Mouse (Mus musculus) embryonic facial prominence, embryonic 15.5 days (tissue): ENCODE measurements around the gene Nasp. TPM values are rescaled to one million over a fixed set of nuclear protein-coding genes. Genes with fewer than 3 reads are reported as not detected.

ENCODE experiments used
- ATAC-seq: fragments of 200-750 bp; cut with Nextera tagmentation; 2 replicates; pipeline ENCODE4 v1.8.0; 2017; ENCODE audit warnings: low read depth, moderate TSS enrichment; ENCODE audit not compliant: insufficient number of reproducible peaks, low FRiP score, low TSS enrichment
- H3K27ac ChIP-seq: fragments of 300-500 bp; sonication (generic); replicated peaks from 2 replicates; pipeline ENCODE4 v1.5.1; 2015; ENCODE audit warnings: mild to moderate bottlenecking, inconsistent platforms
- H3K27me3 ChIP-seq: fragments of 300-500 bp; sonication (generic); 2 replicates; pipeline ENCODE4 v1.6.1; 2015; ENCODE audit warnings: inconsistent platforms
- H3K36me3 ChIP-seq: fragments of 300-500 bp; sonication (generic); 2 replicates; pipeline ENCODE4 v1.6.1; 2015; ENCODE audit warnings: mild to moderate bottlenecking, inconsistent platforms
- H3K4me1 ChIP-seq: fragments of 300-500 bp; sonication (generic); 2 replicates; pipeline ENCODE4 v1.6.1; 2015; ENCODE audit warnings: inconsistent platforms
- H3K4me2 ChIP-seq: fragments of 300-500 bp; sonication (generic); replicated peaks from 2 replicates; pipeline ENCODE4 v1.6.1; 2015; ENCODE audit warnings: mild to moderate bottlenecking, inconsistent platforms
- H3K4me3 ChIP-seq: fragments of 300-500 bp; sonication (generic); replicated peaks from 2 replicates; pipeline ENCODE4 v1.5.1; 2015; ENCODE audit warnings: mild to moderate bottlenecking, inconsistent platforms
- H3K9ac ChIP-seq: fragments of 300-500 bp; sonication (generic); 2 replicates; pipeline ENCODE4 v1.6.1; 2015; ENCODE audit warnings: inconsistent platforms
- H3K9me3 ChIP-seq: fragments of 300-500 bp; sonication (generic); replicated peaks from 2 replicates; pipeline ENCODE4 v1.6.1; 2016; ENCODE audit warnings: inconsistent platforms
- WGBS: fragments of 180-500 bp; shearing (Covaris S2); methylation state at CpG from one replicate; pipeline ENCODE4 v1.1.7; 2015; 5-methylcytosine and 5-hydroxymethylcytosine counted together
- polyA plus RNA-seq: library from polyadenylated mRNA; unstranded; fragments of >200 nt; fragmentation: Nextera tagmentation; extraction: Ambion mirVana; gene quantifications from 2 replicates; pipeline ENCODE4 v1.2.1, GENCODE M21; 2015

Nasp gene
- polyA plus RNA-seq, 1 experiment from 2014 or later, result 107 TPM

GRCm38 (mm10) chr4:116557306-116558121 lies 70.2 kb downstream of the Nasp start, which contains the start of gene Gpbp1l1:
Gene Gpbp1l1 (plus strand): TSS chr4:116557658.
- Histone ChIP-seq H3K27me3 (no peaks in the 10 kb centered on the region), H3K9ac (peak within 1 kb of the TSS; percentile 75), H3K9me3 (no peaks in the 10 kb centered on the region), H3K4me2 (peak within 1 kb of the TSS; percentile 89), H3K4me1 (no peaks in the 10 kb centered on the region), H3K36me3 (peaks cover 11% of the 10 kb centered on the region), H3K4me3 (peak within 1 kb of the TSS; percentile 76), H3K27ac (peak within 1 kb of the TSS; percentile 98)
- peak; percentile 98 for ATAC-seq
- under 1% methylated on average over 76 of the region's 78 CpGs for WGBS

DNA sequence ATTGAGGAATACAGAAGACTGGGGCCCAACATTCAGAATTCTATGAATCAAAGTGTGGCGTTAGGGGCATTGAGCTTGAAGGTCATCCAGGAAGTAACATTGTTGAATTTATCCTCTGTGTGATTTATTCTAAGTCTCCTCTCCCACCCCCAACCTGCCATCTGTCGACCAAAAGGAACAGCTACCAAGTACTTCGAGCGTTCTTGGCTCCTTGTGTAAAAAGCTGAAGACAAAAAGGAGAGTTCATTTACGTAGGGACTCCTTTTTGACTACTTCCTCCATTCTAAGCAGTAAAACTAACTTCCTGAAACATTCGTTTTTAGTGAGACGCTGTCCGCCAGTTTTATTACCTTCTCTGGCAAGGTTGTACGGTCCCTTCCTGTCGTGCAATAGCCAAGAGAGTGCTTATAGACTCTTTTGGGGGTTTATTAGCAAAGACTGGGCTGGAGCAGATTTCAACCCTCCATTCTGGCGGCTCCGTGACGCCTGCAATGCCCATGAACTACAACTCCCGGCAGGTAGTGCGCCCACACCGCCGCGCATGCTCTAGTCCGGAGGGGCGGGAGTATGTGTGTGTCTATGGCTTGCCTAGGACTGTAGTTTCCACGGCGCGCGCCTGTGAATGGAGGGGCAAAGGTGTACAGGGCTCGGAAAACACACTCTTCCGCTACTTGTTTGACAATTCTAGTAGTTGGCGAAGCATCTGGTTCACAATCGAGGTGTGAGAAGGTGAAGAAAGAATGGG lies 71.0 kb downstream of the Nasp start:
- Histone ChIP-seq H3K4me1 (no peaks in the 10 kb centered on the region), H3K9ac (peak overlapping the region; percentile 69), H3K36me3 (peaks cover 15% of the 10 kb centered on the region), H3K27ac (peak overlapping the region; percentile 98), H3K9me3 (no peaks in the 10 kb centered on the region), H3K4me2 (peak overlapping the region; percentile 89), H3K27me3 (no peaks in the 10 kb centered on the region), H3K4me3 (peak overlapping the region; percentile 76)
- WGBS, result under 1% methylated on average over 28 of the region's 28 CpGs
- peak; percentile 93 for ATAC-seq

GRCm38 (mm10) chr4:116555413-116556300 lies 72.1 kb downstream of the Nasp start, which contains the start of gene Tmem69:
Gene Tmem69 (minus strand): TSS chr4:116555936.
- Histone ChIP-seq H3K4me3 (peak within 1 kb of the TSS; percentile 76), H3K9ac (peak within 1 kb of the TSS; percentile 69), H3K36me3 (peaks cover 15% of the 10 kb centered on the region), H3K27ac (peak within 1 kb of the TSS; percentile 98), H3K4me1 (no peaks in the 10 kb centered on the region), H3K27me3 (no peaks in the 10 kb centered on the region), H3K4me2 (peak within 1 kb of the TSS; percentile 89), H3K9me3 (no peaks in the 10 kb centered on the region)
- WGBS, result 2% methylated on average over 23 of the region's 23 CpGs
- no peak for ATAC-seq

DNA sequence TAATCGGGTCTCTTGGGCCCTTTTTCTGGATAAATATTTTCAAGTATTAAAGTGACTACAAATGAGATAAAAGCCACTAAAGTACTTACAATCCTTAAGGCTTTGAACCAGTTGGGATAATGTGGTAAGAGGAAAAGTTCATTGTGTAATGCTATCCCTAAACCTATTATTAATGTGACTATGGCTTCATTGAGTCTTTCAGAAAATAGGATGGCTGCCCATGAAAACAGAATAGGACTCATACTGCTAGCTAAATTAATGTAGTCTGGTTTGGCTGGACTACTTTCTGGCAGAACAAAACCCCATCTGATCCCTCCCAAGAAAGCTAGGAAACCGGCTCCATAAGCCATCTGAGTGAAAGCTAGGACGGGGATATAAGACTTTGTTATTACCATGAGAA lies 74.7 kb downstream of the Nasp start:
- no peaks in the 10 kb centered on the region for H3K4me1 ChIP-seq
- H3K36me3 ChIP-seq, result peaks cover 15% of the 10 kb centered on the region
- no peaks in the 10 kb centered on the region for H3K9me3 ChIP-seq
- no peak overlapping the region for H3K4me2 ChIP-seq
- ATAC-seq, result no peak
- no peak overlapping the region for H3K4me3 ChIP-seq
- no peaks in the 10 kb centered on the region for H3K27me3 ChIP-seq
- no peak overlapping the region for H3K27ac ChIP-seq
- no peak overlapping the region for H3K9ac ChIP-seq
- WGBS, result 85% methylated on average over 3 of the region's 3 CpGs

Other genes starting within 250 kb of the Nasp start
- gene Mast2, start 163.8 kb downstream of the Nasp start, polyA plus RNA-seq, result 16.1 and 17.9 TPM in 2 replicates
- gene Ipp, start 120.4 kb downstream of the Nasp start, polyA plus RNA-seq, result 12.2 and 12.3 TPM in 2 replicates
- 20.9 and 22.5 TPM in 2 replicates for gene Tmem69, start 72.0 kb downstream of the Nasp start, polyA plus RNA-seq
- gene Gpbp1l1, start 70.3 kb downstream of the Nasp start, polyA plus RNA-seq, result 29.7 and 31.4 TPM in 2 replicates
- gene Ccdc17, start 31.3 kb downstream of the Nasp start, polyA plus RNA-seq, result 15.6 and 25.4 TPM in 2 replicates
- gene Akr1a1, start 23.7 kb upstream of the Nasp start, polyA plus RNA-seq, result 777 and 798 TPM in 2 replicates
- 1,053 and 1,174 TPM in 2 replicates for gene Prdx1, start 57.6 kb upstream of the Nasp start, polyA plus RNA-seq
- 21.8 and 22.8 TPM in 2 replicates for gene Mmachc, start 80.5 kb upstream of the Nasp start, polyA plus RNA-seq
- 29.7 and 32.0 TPM in 2 replicates for gene Ccdc163, start 80.6 kb upstream of the Nasp start, polyA plus RNA-seq
- 7.7 and 8.3 TPM in 2 replicates for gene Tesk2, start 93.0 kb upstream of the Nasp start, polyA plus RNA-seq
- 35.6 and 36.4 TPM in 2 replicates for gene Toe1, start 179.7 kb upstream of the Nasp start, polyA plus RNA-seq
- gene Mutyh, start 179.8 kb upstream of the Nasp start, polyA plus RNA-seq, result 13.0 and 14.8 TPM in 2 replicates
- gene Hpdl, start 193.8 kb upstream of the Nasp start, polyA plus RNA-seq, result 0.47 and 0.89 TPM in 2 replicates
- gene Zswim5, start 249.4 kb upstream of the Nasp start, polyA plus RNA-seq, result 0.35 and 0.45 TPM in 2 replicates